Mouse (Mus musculus) lung, postnatal 0 days (tissue): Measurements from ENCODE around the gene Ogdhl.

ENCODE experiments used
- CTCF ChIP-seq: IDR thresholded peaks from 2 replicates; pipeline ENCODE4 v1.5.1; 2016; ENCODE audit warnings: antibody characterized with exemption, mild to moderate bottlenecking
- EP300 ChIP-seq: IDR thresholded peaks from 2 replicates; pipeline ENCODE4 v1.6.1; 2016; ENCODE audit warnings: antibody characterized with exemption, mild to moderate bottlenecking, control low read depth

GRCm38 (mm10) chr14:32380099-32380480 is 58.3 kb downstream of the Ogdhl start:
- TF ChIP-seq CTCF, result no peak
- TF ChIP-seq EP300, result no peak
